Comparison of ENCODE assay signal across 17 mouse cellular contexts in the genomic region with DNA sequence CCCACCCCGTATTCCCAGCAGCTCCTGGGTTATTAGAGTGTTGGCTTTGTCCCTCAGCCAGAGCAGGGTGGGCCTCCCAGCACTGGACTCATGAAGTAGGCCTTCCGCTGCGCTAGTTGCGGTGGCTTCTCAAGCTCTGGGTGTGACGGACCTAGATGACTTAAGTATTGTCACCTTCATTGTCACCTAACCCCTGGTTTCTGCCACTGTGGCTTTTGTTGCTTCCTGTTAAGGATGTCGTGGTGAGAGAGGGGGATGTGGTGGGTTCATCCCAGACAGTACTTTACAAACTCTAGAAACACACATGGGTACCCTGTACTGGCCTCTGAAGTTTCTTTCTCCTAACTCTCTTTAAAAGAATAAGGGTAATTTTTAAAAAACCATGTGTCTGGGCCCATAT. TPM values are rescaled to one million over a fixed set of nuclear protein-coding genes. Genes with fewer than 3 reads are reported as not detected.
DNase-seq lines count a peak whose midpoint lies in the region; ATAC-seq lines count a peak whose summit lies in the region.
"Had no signal": no experiment of that assay in that cellular context is flagged by ENCODE, and none has a peak within 500 bp of the region (broad histone marks: within the 10 kb centered on the region; RNA-seq: fewer than 3 reads in every experiment).

No protein-coding gene starts in this region.

- peak; percentile 54 for ATAC-seq in activated CD4-positive, CD25-positive, alpha-beta regulatory T cell, adult 4 months
- ATAC-seq: forebrain, embryonic 15.5 days; hindbrain, postnatal 0 days had no signal

- peak; percentile 82 for DNase-seq in CD4-positive helper T cell, adult 2 months (ENCODE audit: low read depth, low spot score)
- DNase-seq in naive thymus-derived CD4-positive, alpha-beta T cell, adult 2 months (ENCODE audit: low read depth) = peak; percentile 82
- DNase-seq in thymus, postnatal 25 days = peak; percentile 63
- DNase-seq in layer of hippocampus, adult 11-12 months (ENCODE audit: low spot score) = no peak
- DNase-seq in adrenal gland, adult 18-20 months (ENCODE audit: low spot score in 2 of 2) = no peak
- no peak for DNase-seq in heart, adult 8-10 months (ENCODE audit: low spot score)
- DNase-seq: cerebellum, adult 11 months; cerebellum, postnatal 10 days; gastrocnemius, postnatal 10 days; heart, adult 11 months; heart, postnatal 14 days; kidney, adult 11 months; kidney, postnatal 4 days; right cerebral cortex, postnatal 25 days had no signal

RNA-seq across cellular contexts. Expression of a gene that starts 24.3 kb away (rescaled TPM):
- 1 to 10 TPM; 4.1 to 7.6 TPM for polyA plus RNA-seq in activated CD4-positive, CD25-positive, alpha-beta regulatory T cell, adult 4 months (2017; shearing (Covaris generic))
- 10 to 100 TPM; 32.0 to 57.3 TPM for total RNA-seq in adrenal gland, adult 18-20 months (2021)
- total RNA-seq in heart, adult 8-10 months (2022) = 1 to 10 TPM; 5.7 to 8.1 (median 6.9) TPM

Comparison
In these comparisons a context has a peak if more than half of its experiments do, and no peak if none do; other contexts are left out.
1. DNase-seq: peak in CD4-positive helper T cell, adult 2 months (single experiment), naive thymus-derived CD4-positive, alpha-beta T cell, adult 2 months (single experiment) and thymus, postnatal 25 days (single experiment); none in layer of hippocampus, adult 11-12 months (single experiment), adrenal gland, adult 18-20 months (0 of 2) and heart, adult 8-10 months (single experiment).